In the genomic region with DNA sequence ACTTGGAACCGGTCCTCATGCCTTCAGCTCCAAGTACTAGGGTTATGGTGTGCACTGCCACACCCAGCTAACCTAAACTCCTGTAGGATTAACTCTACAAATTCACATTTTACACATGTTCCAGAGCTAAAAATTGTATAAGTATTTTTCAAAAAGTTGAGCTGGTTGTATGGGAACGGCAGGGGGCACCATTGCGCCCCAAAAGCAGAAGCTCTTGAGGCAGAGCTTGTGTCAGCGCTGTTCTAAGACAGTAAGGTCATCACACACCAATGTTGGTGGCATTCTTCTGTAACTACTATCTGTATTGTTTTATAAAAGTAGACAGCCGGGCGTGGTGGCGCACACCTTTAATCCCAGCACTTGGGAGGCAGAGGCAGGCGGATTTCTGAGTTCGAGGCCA, we compare ENCODE assay signal across 9 mouse cellular contexts. TPM values are rescaled to one million over a fixed set of nuclear protein-coding genes. Genes with fewer than 3 reads are reported as not detected.
DNase-seq lines count a peak whose midpoint lies in the region; ATAC-seq and TF ChIP-seq lines count a peak whose summit lies in the region.
"Had no signal": no experiment of that assay in that cellular context is flagged by ENCODE, and none has a peak within 500 bp of the region (broad histone marks: within the 10 kb centered on the region; RNA-seq: fewer than 3 reads in every experiment).

No protein-coding gene starts in this region.

- TF ChIP-seq RAD21 in MEL (IDR thresholded peaks at IDR 0.05; ENCODE audit: low read depth, low read length), result peak; percentile 87

- WGBS in heart, embryonic 11.5 days (ENCODE audit: insufficient replicate concordance), result 78% methylated on average over 8 of the region's 9 CpGs
- 85% methylated on average over 8 of the region's 9 CpGs for WGBS in intestine, embryonic 16.5 days

- TF ChIP-seq EP300 in MEL (IDR thresholded peaks at IDR 0.05; ENCODE audit: low read depth in 1 of 2, low read length in 2 of 2), result no peak

- H3K4me2 ChIP-seq in heart, embryonic 11.5 days, result no peak overlapping the region
- H3K4me2 ChIP-seq in intestine, embryonic 16.5 days (ENCODE audit: low read depth, low read length), result no peak overlapping the region
- H3K4me2 ChIP-seq: limb, embryonic 15.5 days had no signal

- no peak overlapping the region for H3K27ac ChIP-seq in heart, embryonic 11.5 days (ENCODE audit: low read depth, low read length)
- no peak overlapping the region for H3K27ac ChIP-seq in MEL (ENCODE audit: control insufficient read depth, low read depth, low read length)
- no peak overlapping the region for H3K27ac ChIP-seq in intestine, embryonic 16.5 days (ENCODE audit: low read length)
- H3K27ac ChIP-seq: limb, embryonic 15.5 days had no signal

- no peak for TF ChIP-seq POLR2A in MEL (IDR thresholded peaks at IDR 0.05; ENCODE audit: control insufficient read depth in 1 of 2, insufficient read depth in 1 of 2, low read depth in 1 of 2, low read length in 2 of 2, poor library complexity in 1 of 2)

- H3K4me1 ChIP-seq in heart, embryonic 11.5 days (ENCODE audit: control insufficient read depth, insufficient read depth, low read length), result no peaks in the 10 kb centered on the region
- H3K4me1 ChIP-seq in MEL (ENCODE audit: control insufficient read depth in 1 of 2, insufficient read depth in 2 of 2, low read length in 2 of 2), result peaks cover 5 to 8% of the 10 kb centered on the region in 2 experiments
- no peaks in the 10 kb centered on the region for H3K4me1 ChIP-seq in intestine, embryonic 16.5 days (ENCODE audit: control insufficient read depth, insufficient read depth, low read length)
- H3K4me1 ChIP-seq: limb, embryonic 15.5 days had no signal

- H3K36me3 ChIP-seq in heart, embryonic 11.5 days (ENCODE audit: control insufficient read depth, insufficient read depth, low read length), result peaks cover 3% of the 10 kb centered on the region; the same call in 1 of the 2 replicates
- peaks cover 0 to 10% of the 10 kb centered on the region in 2 experiments; a peak in 2 of 4 replicates for H3K36me3 ChIP-seq in MEL (ENCODE audit: control insufficient read depth in 1 of 2, insufficient read depth in 2 of 2, low read length in 2 of 2)
- no peaks in the 10 kb centered on the region for H3K36me3 ChIP-seq in intestine, embryonic 16.5 days (ENCODE audit: control insufficient read depth, insufficient read depth, low read length)

- H3K79me2 ChIP-seq in MEL (ENCODE audit: control insufficient read depth, insufficient read depth, low read length, poor library complexity), result no peaks in the 10 kb centered on the region

- peak; percentile 52 to 87 (median 83) for TF ChIP-seq CTCF in MEL (IDR thresholded peaks at IDR 0.05 in 2 of 3, conservative IDR thresholded peaks at IDR 0.05 in 1 of 3; ENCODE audit: control insufficient read depth in 1 of 3, insufficient read depth in 1 of 3, low read depth in 2 of 3, low read length in 3 of 3, poor library complexity in 1 of 3, severe bottlenecking in 1 of 3)

- no peaks in the 10 kb centered on the region for H3K27me3 ChIP-seq in heart, embryonic 11.5 days (ENCODE audit: control insufficient read depth, insufficient read depth, low read length)
- H3K27me3 ChIP-seq in MEL (ENCODE audit: control insufficient read depth in 1 of 2, insufficient read depth in 2 of 2, low read length in 2 of 2), result no peaks in the 10 kb centered on the region
- no peaks in the 10 kb centered on the region for H3K27me3 ChIP-seq in intestine, embryonic 16.5 days (replicated peaks; ENCODE audit: control insufficient read depth, insufficient read depth, low read length)
- H3K27me3 ChIP-seq: limb, embryonic 15.5 days had no signal

- no peak overlapping the region for H3K4me3 ChIP-seq in heart, embryonic 11.5 days (ENCODE audit: low read depth, low read length)
- no peak overlapping the region for H3K4me3 ChIP-seq in MEL (ENCODE audit: control insufficient read depth in 1 of 2, insufficient read depth in 1 of 2, low read depth in 2 of 2, low read length in 2 of 2)
- H3K4me3 ChIP-seq in intestine, embryonic 16.5 days (ENCODE audit: low read length), result no peak overlapping the region
- H3K4me3 ChIP-seq: limb, embryonic 15.5 days had no signal

- no peaks in the 10 kb centered on the region for H3K9me3 ChIP-seq in heart, embryonic 11.5 days (replicated peaks; ENCODE audit: control insufficient read depth, low read length)
- H3K9me3 ChIP-seq in MEL (replicated peaks; ENCODE audit: insufficient read depth, low read length), result no peaks in the 10 kb centered on the region
- H3K9me3 ChIP-seq in intestine, embryonic 16.5 days (ENCODE audit: control insufficient read depth, low read length), result no peaks in the 10 kb centered on the region
- H3K9me3 ChIP-seq: limb, embryonic 15.5 days had no signal

- DNase-seq in heart, postnatal 4 days, result peak; percentile 12
- DNase-seq in 416B (ENCODE audit: low read depth) (peak; percentile 79), MEL (ENCODE audit: low read depth, low spot score) (peak; percentile 78)
- DNase-seq in fibroblast of lung, adult 2 months (ENCODE audit: low read depth), result peak; percentile 0
- peak; percentile 25 for DNase-seq in thymus, postnatal 25 days
- DNase-seq in left cerebral cortex, adult 18-20 months (ENCODE audit: low spot score in 2 of 2), result no peak

- H3K9ac ChIP-seq in heart, embryonic 11.5 days (ENCODE audit: low read depth, low read length), result no peak overlapping the region
- H3K9ac ChIP-seq in MEL (ENCODE audit: control insufficient read depth, low read depth, low read length, poor library complexity, severe bottlenecking), result no peak overlapping the region
- no peak overlapping the region for H3K9ac ChIP-seq in intestine, embryonic 16.5 days (ENCODE audit: low read depth, low read length)
- H3K9ac ChIP-seq: limb, embryonic 15.5 days had no signal

- ATAC-seq in heart, embryonic 11.5 days (replicated peaks; ENCODE audit: insufficient number of reproducible peaks, low FRiP score, low TSS enrichment), result no peak
- ATAC-seq in intestine, embryonic 16.5 days, result no peak

TF ChIP-seq in MEL, 35 proteins besides CTCF, POLR2A, EP300 and RAD21:
- TF ChIP-seq SMC3 (IDR thresholded peaks at IDR 0.05; ENCODE audit: low read depth, low read length), result peak; percentile 91
- TF ChIP-seq USF1 (IDR thresholded peaks at IDR 0.05; ENCODE audit: low read depth, low read length), result no peak
- TF ChIP-seq MAZ (IDR thresholded peaks at IDR 0.05; ENCODE audit: low read depth, low read length), result no peak
- peak; percentile 87 for TF ChIP-seq ZC3H11A (IDR thresholded peaks at IDR 0.05; ENCODE audit: low read depth, low read length)

RNA-seq across cellular contexts. Expression of gene Bbs4, which starts 13.3 kb away (rescaled TPM):
- total RNA-seq in heart, postnatal 4 days (2021), result 1 to 10 TPM; 3.2 to 4.2 TPM
- polyA plus RNA-seq in heart, embryonic 11.5 days (2014; fragmentation: Nextera tagmentation; extraction: Ambion mirVana), result 7.3 and 7.9 TPM in 2 replicates
- total RNA-seq in MEL (2012; rRNA removed), result 4.0 and 5.1 TPM in 2 replicates
- 1 to 10 TPM in 1 of 2 experiments, not detected in 1; 5.6 TPM for polyA plus RNA-seq in MEL (2012; ENCODE audit: insufficient read depth in 1 of 2, insufficient read length in 2 of 2, low read depth in 1 of 2, low replicate concordance in 2 of 2, missing spikeins in 1 of 2)
- 10 to 100 TPM; 47.5 to 47.9 TPM for total RNA-seq in left cerebral cortex, adult 18-20 months (2021)
- polyA plus RNA-seq in intestine, embryonic 16.5 days (2015; fragmentation: Nextera tagmentation; extraction: Ambion mirVana), result 7.0 and 8.1 TPM in 2 replicates

RNA-seq across cellular contexts. Expression of gene Adpgk, which starts 48.6 kb away (rescaled TPM):
- 10 to 100 TPM; 13.0 to 13.6 TPM for total RNA-seq in heart, postnatal 4 days (2021)
- 29.5 and 29.6 TPM in 2 replicates for polyA plus RNA-seq in heart, embryonic 11.5 days (2014; fragmentation: Nextera tagmentation; extraction: Ambion mirVana)
- 19.4 and 26.2 TPM in 2 replicates for total RNA-seq in MEL (2012; rRNA removed)
- polyA plus RNA-seq in MEL (2012; ENCODE audit: insufficient read depth in 1 of 2, insufficient read length in 2 of 2, low read depth in 1 of 2, low replicate concordance in 2 of 2, missing spikeins in 1 of 2), result 10 to 100 TPM in 1 of 2 experiments, not detected in 1; 29.8 TPM
- total RNA-seq in left cerebral cortex, adult 18-20 months (2021), result 10 to 100 TPM; 13.6 to 16.3 TPM
- 22.9 and 25.6 TPM in 2 replicates for polyA plus RNA-seq in intestine, embryonic 16.5 days (2015; fragmentation: Nextera tagmentation; extraction: Ambion mirVana)

Comparison
In these comparisons a context has a peak if more than half of its experiments do, and no peak if none do; other contexts are left out.
1. DNase-seq: peak in heart, postnatal 4 days (single experiment), 416B (single experiment), MEL (single experiment), fibroblast of lung, adult 2 months (single experiment) and thymus, postnatal 25 days (single experiment); none in left cerebral cortex, adult 18-20 months (0 of 2).